Mouse (Mus musculus) right cerebral cortex, adult 2 months (tissue): ENCODE measurements around the gene Ets2.
"Not testable (repeated sequence)": the region's sequence is repeated elsewhere in the genome, so short reads cannot be mapped to it uniquely, and the experiment has no call there.

Source experiments
- DNase-seq, 2 experiments: peaks; one replicate each; pipeline ENCODE4 v3.0.0; 2021 to 2022; ENCODE audit warnings: low spot score in 2 of 2

Ets2 gene

GRCm38 (mm10) chr16:95699721-95700120 is 2.2 kb upstream of the Ets2 start:
- no peak for DNase-seq

- DNase-seq: no peak
Measured at GRCm38 (mm10) chr16:95700224-95700623, 1.7 kb upstream of the Ets2 start.

DNA sequence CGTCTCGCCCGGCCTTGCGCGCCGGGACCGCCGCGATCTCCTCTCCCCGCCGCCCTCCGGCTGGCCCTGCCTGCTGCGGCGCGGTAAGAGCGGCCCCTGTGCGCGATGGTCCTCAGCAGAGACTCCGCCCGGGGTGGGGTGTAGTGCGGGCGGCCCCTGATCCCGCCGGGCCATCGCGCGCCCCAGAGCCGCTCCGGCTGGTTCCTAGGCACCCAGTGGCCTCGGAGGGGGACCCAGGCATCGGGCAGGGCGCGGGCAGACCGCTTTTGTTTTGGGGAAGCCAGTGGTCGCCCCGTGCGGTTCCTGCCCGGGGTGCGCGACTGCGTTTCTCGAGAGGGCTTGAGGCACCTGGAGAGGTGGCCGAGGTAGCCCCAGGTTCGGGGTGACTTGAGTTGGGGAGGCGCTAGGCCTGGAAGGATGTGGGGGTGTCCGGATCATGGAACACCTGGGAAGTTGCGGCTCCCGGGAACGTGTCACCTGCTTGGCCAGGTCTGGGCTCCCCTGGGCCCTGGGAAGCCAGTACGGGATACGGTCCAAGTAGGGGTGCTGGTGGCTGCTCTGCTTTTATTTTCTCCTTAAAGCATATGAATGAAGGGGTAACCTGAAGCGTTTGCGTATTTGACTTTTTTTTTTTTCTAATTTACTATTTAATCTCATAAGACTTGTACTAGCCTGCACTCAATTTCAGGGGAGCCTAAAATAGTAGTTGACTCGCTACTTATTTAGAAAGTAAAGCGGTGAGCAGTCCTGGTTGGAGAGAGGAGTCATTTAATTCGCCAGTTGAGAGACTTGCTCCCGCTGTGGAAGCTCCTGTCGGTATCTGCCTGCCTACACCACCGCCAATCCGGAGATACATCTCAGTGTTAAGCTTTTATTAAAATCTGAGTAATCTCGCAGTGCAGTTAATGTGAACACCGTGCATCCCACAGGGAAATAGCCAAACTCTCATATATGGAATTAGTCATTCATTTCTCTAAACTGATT is 979 bp downstream of the Ets2 start:
- DNase-seq: peak; percentile 53 to 59

GRCm38 (mm10) chr16:95703958-95704357 is 2.1 kb downstream of the Ets2 start:
- peak in 1 of 2 experiments; percentile 33 for DNase-seq

DNA sequence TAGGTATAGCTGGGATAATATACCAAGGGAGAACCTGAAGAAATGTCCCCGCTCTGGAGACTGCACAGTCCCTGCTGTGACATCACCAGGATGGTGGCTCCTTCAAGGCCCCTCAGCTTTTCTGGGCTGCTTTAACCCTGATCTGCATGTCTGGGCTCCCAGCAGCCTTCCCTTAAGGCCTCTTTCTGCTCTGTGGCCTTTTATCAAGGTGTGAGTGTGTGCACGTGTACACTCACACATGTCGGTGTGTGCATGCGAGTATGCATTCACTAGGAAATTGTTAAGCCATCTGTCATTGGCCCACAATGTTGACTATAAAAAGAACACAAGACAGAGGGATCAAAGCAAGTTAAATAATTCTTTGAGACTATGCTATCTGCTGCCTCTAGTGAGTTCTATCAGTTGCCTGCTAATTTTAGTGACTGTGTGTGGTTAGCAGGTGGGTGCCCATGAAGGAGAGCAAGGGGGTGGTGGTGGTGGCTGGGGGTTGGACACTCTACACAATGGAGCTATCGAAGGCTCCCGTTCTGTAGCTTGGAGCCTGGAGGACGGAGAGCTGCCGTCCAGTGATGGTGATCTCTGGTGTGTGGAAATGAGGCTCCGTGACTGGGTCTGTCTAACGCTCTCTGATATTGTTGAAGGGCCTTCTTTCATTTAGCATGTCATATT is 2.9 kb downstream of the Ets2 start:
- DNase-seq: peak in 1 of 2 experiments; percentile 36

- DNase-seq: no peak
Measured at GRCm38 (mm10) chr16:95705771-95706170, 3.9 kb downstream of the Ets2 start.

- no peak for DNase-seq
Measured at GRCm38 (mm10) chr16:95708211-95709004, 6.5 kb downstream of the Ets2 start.

DNA sequence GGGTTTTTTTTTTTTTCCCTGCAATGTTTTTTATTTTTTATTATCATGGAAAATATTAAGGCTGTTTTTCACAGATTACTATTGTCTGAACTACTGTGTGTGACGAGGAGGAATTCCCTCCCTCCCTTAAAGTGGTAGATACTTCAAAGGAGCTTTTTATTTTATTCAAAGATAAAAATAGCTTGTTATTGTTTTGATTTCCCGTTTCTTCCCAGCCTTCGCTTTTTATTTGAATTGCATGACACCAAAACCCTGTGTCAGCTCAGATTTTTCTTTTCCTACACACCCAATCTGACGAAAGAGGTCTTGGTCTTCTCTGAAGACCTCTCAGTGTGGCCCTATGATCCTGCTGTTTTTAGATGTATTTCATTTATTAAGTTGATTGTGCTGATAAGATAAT is 7.3 kb downstream of the Ets2 start:
- no peak for DNase-seq

GRCm38 (mm10) chr16:95710129-95710528 is 8.3 kb downstream of the Ets2 start:
- DNase-seq: no peak

GRCm38 (mm10) chr16:95712121-95712520 is 10.2 kb downstream of the Ets2 start:
- DNase-seq: no peak

GRCm38 (mm10) chr16:95713077-95713476 is 11.2 kb downstream of the Ets2 start:
- DNase-seq: not testable (repeated sequence)

DNA sequence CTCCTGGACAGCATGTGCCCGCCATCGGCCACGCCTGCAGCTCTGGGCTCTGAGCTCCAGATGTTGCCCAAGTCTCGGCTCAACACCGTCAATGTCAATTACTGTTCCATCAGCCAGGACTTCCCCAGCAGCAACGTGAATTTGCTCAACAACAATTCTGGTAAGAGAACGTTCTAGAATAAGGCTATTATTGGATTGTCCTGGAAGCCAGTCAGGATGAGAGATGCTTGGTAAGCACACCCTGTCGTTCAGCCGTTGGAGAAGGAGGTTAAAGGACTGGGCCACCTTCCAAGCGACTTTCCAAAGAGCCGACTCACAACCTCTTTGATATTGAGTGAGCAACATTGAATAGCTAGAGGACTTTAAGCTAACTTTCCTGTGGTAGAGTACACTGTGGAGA is 13.2 kb downstream of the Ets2 start:
- no peak for DNase-seq

DNA sequence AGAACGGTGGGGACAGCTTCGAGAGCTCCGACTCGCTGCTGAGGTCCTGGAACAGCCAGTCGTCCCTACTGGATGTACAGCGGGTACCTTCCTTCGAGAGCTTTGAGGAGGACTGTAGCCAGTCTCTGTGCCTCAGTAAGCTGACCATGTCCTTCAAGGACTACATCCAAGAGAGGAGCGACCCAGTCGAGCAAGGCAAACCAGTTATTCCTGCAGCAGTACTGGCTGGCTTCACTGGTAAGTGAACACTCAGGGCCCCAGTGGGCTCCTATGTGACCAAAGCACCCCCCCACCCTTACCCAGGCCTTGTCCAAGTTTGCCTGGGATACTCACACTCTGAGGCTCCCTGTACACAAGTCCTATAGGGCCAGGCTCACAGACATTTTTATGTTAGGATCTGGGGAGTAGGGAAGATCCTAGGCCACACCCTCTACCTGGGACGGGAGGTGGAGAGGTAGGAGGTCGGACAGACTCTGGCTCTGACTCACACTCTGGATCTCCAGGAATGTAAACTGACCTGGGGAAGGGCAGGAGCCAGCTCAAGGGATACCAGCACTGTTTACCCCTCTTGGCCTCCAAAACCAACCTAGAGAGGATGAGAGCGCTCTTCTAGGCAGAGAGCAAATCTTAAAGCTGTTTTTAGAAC is 14.3 kb downstream of the Ets2 start:
- no peak for DNase-seq

DNA sequence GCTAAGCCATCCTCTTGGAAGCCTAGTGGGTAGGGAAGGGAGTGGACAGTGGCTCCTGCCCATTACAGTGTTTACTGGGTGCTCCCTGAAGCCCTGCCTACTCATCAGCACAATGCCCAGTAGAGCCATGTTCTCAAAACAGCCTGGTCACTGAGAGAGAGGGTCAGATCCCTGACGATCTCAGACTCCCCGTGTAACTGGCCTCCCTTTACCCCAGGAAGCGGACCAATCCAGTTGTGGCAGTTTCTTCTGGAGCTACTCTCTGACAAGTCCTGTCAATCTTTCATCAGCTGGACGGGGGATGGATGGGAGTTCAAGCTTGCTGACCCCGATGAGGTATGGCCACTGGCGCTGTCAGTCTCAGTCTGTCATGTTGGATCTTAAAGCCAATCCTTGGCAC is 15.8 kb downstream of the Ets2 start:
- no peak for DNase-seq

- DNase-seq: no peak
Measured at GRCm38 (mm10) chr16:95718119-95718518, 16.2 kb downstream of the Ets2 start.

DNA sequence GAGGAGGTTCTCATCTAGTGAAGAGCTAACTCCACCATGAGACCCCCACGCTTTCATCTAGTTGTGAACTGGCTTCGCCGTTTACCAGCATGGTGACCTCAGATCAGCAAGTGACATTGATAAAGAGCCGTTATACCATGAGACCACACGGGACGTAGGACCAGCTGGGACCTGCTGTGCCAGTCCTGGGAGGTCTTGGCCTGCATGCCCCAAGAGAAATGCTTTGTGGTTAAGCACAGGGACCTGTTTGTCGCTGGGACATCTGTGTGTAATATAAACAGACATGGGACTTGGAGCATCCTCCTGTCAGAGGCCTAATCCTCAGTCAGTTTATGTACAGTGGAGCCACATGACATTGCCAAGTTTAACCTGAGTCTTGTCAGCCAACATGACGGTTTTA is 18.7 kb downstream of the Ets2 start:
- DNase-seq: no peak

DNA sequence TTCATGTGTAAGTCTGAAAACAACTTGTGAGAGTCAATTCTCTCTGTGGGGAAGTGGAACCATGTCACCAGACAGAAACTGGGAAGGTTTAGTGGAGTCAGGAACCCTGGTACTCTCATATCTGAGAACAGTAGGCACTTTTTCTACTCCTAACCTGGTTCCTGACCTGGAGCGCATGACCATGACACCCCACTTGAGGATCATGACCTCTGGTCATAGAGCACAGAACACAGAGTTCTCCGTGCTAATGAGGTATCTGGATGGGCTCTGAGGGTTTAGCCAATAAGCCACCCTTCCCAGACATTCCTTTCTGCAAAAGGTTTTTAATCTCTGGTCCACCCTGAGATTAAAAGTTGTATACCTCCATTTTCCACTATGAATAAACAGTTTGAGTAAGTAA is 22.4 kb downstream of the Ets2 start:
- DNase-seq: no peak

DNA sequence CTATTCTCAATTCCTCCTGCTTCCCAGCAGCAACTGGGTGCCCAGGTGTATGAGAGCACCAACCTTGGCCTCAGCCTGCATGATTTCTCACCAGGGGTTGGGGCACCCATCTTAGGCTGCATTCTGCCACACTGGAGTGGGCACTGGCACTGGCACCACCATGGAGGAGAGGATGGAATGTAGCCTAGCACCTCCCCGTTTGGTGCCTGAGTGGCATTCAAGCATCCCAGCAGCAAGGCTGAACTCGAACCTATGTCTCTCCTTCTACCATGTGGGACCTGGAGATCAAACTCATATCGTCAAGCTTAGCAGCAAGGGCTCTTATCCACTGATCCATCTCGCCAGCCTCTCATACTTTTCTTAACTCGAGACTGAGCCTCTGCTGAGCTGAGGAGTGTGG is 22.9 kb downstream of the Ets2 start:
- no peak for DNase-seq

- DNase-seq: no peak
Measured at GRCm38 (mm10) chr16:95726802-95727201, 24.9 kb downstream of the Ets2 start.

GRCm38 (mm10) chr16:95728453-95729435 is 26.9 kb downstream of the Ets2 start:
- DNase-seq: no peak
